Mouse (Mus musculus) neutrophil, adult 59 days (primary cell): ENCODE measurements around the gene Ivl. TPM values are rescaled to one million over a fixed set of nuclear protein-coding genes. Genes with fewer than 3 reads are reported as not detected.

Source experiments
- total RNA-seq, 2 experiments: library from RNA; stranded (reverse); gene quantifications; 1 replicate in 1 of 2; 2 replicates in 1 of 2; pipeline ENCODE4 v1.2.4; 2023

The Ivl gene
- total RNA-seq, result not detected

GRCm38 (mm10) chr3:92573449-92574041 lies at the start of gene Ivl:
Ivl (minus strand) TSS chr3:92573735.

GRCm38 (mm10) chr3:92621560-92621959 lies 48.0 kb upstream of the Ivl start, which contains the start of gene Lce6a:
Lce6a (minus strand) TSS chr3:92621660.

GRCm38 (mm10) chr3:92607392-92607791 lies 33.9 kb upstream of the Ivl start, which contains the start of gene 2210017I01Rik:
2210017I01Rik (minus strand) TSS chr3:92607492.

GRCm38 (mm10) chr3:92588858-92589257 lies 15.3 kb upstream of the Ivl start, which contains the start of gene Smcp:
Smcp (minus strand) TSS chr3:92588997.

GRCm38 (mm10) chr3:92534411-92534810 lies 39.1 kb downstream of the Ivl start, which contains the start of gene 2310046K23Rik:
2310046K23Rik (minus strand) TSS chr3:92534511.

Other genes with a start within 250 kb of the Ivl start
- gene Sprr2d, start 234.6 kb downstream of the Ivl start, total RNA-seq, result not detected
- not detected for gene Sprr2e, start 221.6 kb downstream of the Ivl start, total RNA-seq
- not detected for gene Sprr2f, start 208.5 kb downstream of the Ivl start, total RNA-seq
- gene Sprr2h, start 188.1 kb downstream of the Ivl start, total RNA-seq, result not detected
- not detected for gene Sprr2i, start 165.7 kb downstream of the Ivl start, total RNA-seq
- gene Sprr2j-ps, start 155.7 kb downstream of the Ivl start, total RNA-seq, result not detected
- 1 to 10 TPM in 1 of 2 experiments, under 1 TPM in 1; 0.66 to 1.4 TPM for gene Gm9774, start 144.3 kb downstream of the Ivl start, total RNA-seq
- not detected for gene Sprr2k, start 141.2 kb downstream of the Ivl start, total RNA-seq
- not detected for gene Sprr1b, start 134.9 kb downstream of the Ivl start, total RNA-seq
- gene Sprr3, start 115.0 kb downstream of the Ivl start, total RNA-seq, result not detected
- not detected for gene Sprr1a, start 87.8 kb downstream of the Ivl start, total RNA-seq
- gene Sprr4, start 73.2 kb downstream of the Ivl start, total RNA-seq, result not detected
- gene 2310046K23Rik, start 39.2 kb downstream of the Ivl start, total RNA-seq, result not detected
- not detected for gene Smcp, start 15.3 kb upstream of the Ivl start, total RNA-seq
- not detected for gene 2210017I01Rik, start 33.8 kb upstream of the Ivl start, total RNA-seq
- not detected for gene Lce6a, start 47.9 kb upstream of the Ivl start, total RNA-seq
- not detected for gene Lce1a1, start 74.6 kb upstream of the Ivl start, total RNA-seq
- not detected for gene Lce1b, start 83.2 kb upstream of the Ivl start, total RNA-seq
- not detected for gene Lce1a2, start 96.6 kb upstream of the Ivl start, total RNA-seq
- gene Lce1c, start 105.5 kb upstream of the Ivl start, total RNA-seq, result not detected
- gene Lce1d, start 113.5 kb upstream of the Ivl start, total RNA-seq, result not detected
- not detected for gene Lce1e, start 135.3 kb upstream of the Ivl start, total RNA-seq
- gene Lce1f, start 146.6 kb upstream of the Ivl start, total RNA-seq, result not detected
- not detected for gene Gm38119, start 165.4 kb upstream of the Ivl start, total RNA-seq
- not detected for gene Lce1g, start 178.6 kb upstream of the Ivl start, total RNA-seq
- gene Lce1h, start 191.3 kb upstream of the Ivl start, total RNA-seq, result not detected
- gene Lce1i, start 205.2 kb upstream of the Ivl start, total RNA-seq, result not detected
- not detected for gene Lce1j, start 216.8 kb upstream of the Ivl start, total RNA-seq
- gene Lce1k, start 234.2 kb upstream of the Ivl start, total RNA-seq, result not detected